Mouse (Mus musculus) heart, adult 9 months (tissue): ENCODE data around the gene Hexim1.

ENCODE experiments used
- DNase-seq, 2 experiments: peaks; one replicate each; pipeline ENCODE4 v3.0.0; 2022; ENCODE audit warnings: low spot score in 2 of 2

The Hexim1 gene

GRCm38 (mm10) chr11:103118866-103119265, 2.8 kb downstream of the Hexim1 start:
- DNase-seq = no peak

GRCm38 (mm10) chr11:103119609-103120008, 3.6 kb downstream of the Hexim1 start:
- DNase-seq = no peak

GRCm38 (mm10) chr11:103120315-103120714, 4.3 kb downstream of the Hexim1 start:
- DNase-seq = no peak

- DNase-seq = peak; percentile 68 to 79
Observed at GRCm38 (mm10) chr11:103131701-103132575, 15.9 kb downstream of the Hexim1 start, which contains the start of gene Hexim2. Hexim2 (plus strand) TSS chr11:103132429.

GRCm38 (mm10) chr11:103132576-103133455, 16.8 kb downstream of the Hexim1 start:
- peak; percentile 100 for DNase-seq

- no peak for DNase-seq
Observed at GRCm38 (mm10) chr11:103133456-103134185, 17.6 kb downstream of the Hexim1 start.

- no peak for DNase-seq
Observed at GRCm38 (mm10) chr11:103134221-103134620, 18.2 kb downstream of the Hexim1 start.

- DNase-seq = no peak
Observed at GRCm38 (mm10) chr11:103136039-103136577, 20.1 kb downstream of the Hexim1 start.

GRCm38 (mm10) chr11:103139951-103140762, 24.1 kb downstream of the Hexim1 start:
- no peak for DNase-seq

- no peak for DNase-seq
Observed at GRCm38 (mm10) chr11:103140763-103141100, 24.7 kb downstream of the Hexim1 start.

- DNase-seq = peak; percentile 74 to 75
Observed at GRCm38 (mm10) chr11:103141101-103141943, 25.3 kb downstream of the Hexim1 start.

GRCm38 (mm10) chr11:103141944-103142255, 25.9 kb downstream of the Hexim1 start:
- DNase-seq = no peak

- DNase-seq = peak in 1 of 2 experiments; percentile 59
Observed at GRCm38 (mm10) chr11:103142441-103143182, 26.6 kb downstream of the Hexim1 start.

GRCm38 (mm10) chr11:103144309-103145285, 28.6 kb downstream of the Hexim1 start:
- no peak for DNase-seq

GRCm38 (mm10) chr11:103146386-103146785, 30.4 kb downstream of the Hexim1 start:
- no peak for DNase-seq

GRCm38 (mm10) chr11:103147766-103148165, 31.7 kb downstream of the Hexim1 start:
- no peak for DNase-seq

- no peak for DNase-seq
Observed at GRCm38 (mm10) chr11:103149771-103150170, 33.7 kb downstream of the Hexim1 start.
